Mouse (Mus musculus) adrenal gland, postnatal 36 days (tissue): ENCODE data around the gene Gosr2. TPM values are rescaled to one million over a fixed set of nuclear protein-coding genes. Genes with fewer than 3 reads are reported as not detected.

ENCODE experiments used
- DNase-seq, 2 experiments: peaks; one replicate each; pipeline ENCODE4 v3.0.0; 2021; ENCODE audit warnings: mixed read lengths in 1 of 2
- total RNA-seq, 2 experiments: library from RNA; stranded (reverse); gene quantifications; 2 replicates each; pipeline ENCODE4 v1.2.3; 2021

The Gosr2 gene
- total RNA-seq, 2 experiments from 2014 or later: 90.4 to 93.9 TPM

DNA sequence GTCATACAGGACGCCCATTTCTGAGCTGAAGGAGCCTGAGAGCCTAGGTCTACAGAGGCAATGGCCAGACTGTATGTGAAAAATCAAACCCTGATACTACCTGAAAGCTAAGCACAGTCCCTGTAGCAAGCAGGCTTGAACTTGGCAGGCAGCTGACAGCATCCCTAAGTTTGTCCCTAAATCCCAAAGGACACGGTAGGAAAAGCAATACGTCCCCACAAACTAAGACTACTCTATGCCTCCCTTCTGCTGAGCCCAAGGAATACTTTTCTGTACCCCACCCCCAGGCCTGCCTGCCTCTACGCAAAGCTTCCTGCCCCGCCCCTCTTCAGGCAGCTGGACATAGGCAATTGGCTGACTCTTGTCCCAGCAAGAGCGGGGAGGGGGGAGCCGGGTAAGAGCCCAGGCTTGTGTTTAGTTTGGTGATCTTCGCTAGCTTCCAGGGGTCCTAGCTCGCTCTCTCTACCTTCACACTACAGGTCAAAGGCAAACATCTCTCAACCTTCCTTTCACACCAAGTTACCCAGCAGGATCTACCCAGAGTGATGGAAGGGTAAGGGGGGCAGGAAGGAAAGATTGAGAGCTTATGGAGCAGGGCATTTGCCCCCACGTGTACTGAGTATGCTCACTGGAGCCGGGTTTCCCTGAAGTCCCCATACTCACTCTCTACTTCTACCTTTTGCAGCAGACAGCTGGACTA is 49.6 kb downstream of the Gosr2 start:
- no peak for DNase-seq

DNA sequence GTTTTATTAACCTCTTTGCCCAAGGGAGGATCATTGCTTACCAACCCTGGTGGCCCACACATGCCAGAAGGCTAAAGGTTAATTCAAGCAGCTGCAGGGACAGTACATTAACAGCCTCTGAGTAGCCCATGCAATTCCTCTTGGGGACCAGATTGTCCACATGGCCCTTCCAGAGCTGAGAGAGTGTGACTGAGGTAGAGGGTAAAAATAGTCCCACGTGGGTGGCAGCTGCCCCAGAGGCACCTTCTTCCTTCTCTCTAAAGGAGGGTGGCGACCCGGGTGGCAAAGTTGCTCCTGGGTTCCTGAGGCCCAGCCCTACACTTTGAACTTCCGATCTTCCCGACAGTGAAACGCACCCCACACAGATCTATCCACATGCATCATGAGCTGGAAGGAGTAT is 51.4 kb downstream of the Gosr2 start:
- no peak for DNase-seq

DNA sequence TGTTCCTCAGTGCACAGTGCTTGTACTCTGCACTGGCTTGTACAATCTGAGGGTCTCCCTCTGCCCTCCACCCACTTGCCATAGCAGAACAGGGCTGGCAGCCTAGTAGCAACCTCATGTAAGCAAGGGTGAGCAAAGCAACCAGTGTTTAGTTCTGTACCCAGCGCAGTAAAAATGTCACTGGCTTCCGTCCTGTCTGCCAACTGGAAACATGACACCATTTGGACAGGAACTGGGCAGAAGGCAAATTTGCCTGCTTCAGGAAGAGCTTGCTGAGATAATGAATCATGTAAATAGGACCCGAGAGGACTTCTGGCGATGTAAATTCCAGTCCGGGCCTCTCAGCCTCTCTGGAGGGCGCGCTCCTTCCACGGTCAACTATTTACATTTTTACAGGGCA is 52.0 kb downstream of the Gosr2 start:
- no peak for DNase-seq

DNA sequence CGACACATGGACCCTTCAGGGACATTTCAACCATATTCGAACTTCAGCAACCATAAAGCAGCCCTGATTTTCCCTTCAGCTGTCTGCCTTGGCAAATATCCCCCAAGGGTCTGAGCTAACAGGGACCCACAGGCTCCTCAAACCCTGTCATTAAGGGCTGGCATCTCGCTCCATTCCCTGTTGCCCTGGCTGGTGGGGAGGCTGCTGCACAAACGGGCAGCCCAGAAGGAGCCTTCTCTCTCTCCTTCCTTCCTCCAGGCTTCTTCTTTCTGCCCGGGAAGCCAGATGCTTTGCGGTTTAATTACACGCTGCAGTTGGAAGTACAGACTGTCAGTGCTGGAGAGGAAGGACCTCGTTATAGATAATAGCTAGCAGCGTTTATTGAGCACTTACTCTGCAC is 54.5 kb downstream of the Gosr2 start:
- no peak for DNase-seq

DNA sequence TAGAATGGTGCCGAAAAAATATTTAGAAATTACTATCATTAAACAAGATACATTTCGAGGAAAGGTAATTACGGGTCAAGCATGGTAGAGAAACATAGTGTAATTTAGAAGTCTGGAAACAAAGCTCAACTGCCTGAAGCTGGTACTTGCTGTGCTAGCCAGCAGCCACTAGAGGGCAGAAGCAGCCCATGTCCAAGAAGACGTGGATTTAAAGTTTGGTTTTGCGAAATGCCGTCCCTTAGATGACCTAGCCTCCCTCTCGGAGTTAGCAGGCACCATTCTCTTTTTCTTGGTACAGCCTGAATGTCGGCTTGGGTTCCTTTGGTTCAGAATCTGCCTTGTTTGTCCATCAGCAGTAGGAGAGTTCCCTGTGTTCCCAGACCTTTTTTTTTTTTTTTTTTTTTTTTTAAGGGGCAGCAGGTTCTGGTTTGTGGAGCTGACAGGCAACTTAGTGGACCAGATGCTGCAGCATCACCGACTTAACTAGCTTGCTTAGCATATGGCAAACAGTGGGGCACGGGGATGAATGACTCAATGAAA is 58.2 kb downstream of the Gosr2 start:
- DNase-seq: peak; percentile 63 to 69

DNA sequence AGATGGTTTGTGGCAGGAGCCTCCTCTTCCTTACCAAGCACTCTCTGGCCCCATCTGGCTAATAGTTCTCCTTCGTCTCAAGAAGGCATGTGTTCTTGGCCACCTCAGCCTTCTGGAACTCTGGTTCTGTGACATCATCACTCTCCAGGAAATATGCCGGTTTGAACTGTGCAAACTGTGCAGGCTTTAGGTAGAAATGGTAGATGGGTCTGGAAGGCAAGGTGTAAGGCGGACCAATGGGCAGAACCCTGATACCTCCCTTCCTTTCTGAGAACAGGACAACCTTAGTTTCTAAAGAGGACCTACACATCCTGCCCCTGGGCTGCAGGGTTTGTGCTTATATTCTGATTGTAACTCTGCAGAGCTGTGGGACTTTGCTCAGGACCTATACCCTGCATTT is 58.9 kb downstream of the Gosr2 start, which contains the start of gene Lyzl6:
Gene Lyzl6, minus strand, starts transcription at position 101 of the 400 bp plus-strand sequence.
- DNase-seq: no peak

DNA sequence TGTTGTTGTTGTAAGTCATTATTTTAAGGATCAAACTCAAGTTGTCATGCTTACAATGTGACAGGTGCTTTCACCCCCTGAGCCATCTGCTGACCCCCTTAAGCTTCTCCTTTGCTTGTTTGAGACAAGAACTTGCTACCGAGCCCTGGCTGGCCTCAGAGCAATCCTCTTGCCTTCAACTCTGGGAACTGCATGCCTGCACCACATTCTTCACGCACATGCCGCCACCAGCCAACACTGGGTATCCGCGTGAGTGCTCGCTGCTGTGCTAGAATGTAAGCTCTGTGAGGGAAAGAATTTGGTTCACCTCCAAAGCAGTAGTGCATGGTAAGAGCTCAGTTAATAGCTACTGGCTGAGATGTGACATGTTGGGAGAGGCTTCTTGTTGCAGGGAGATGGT is 61.4 kb downstream of the Gosr2 start:
- no peak for DNase-seq

DNA sequence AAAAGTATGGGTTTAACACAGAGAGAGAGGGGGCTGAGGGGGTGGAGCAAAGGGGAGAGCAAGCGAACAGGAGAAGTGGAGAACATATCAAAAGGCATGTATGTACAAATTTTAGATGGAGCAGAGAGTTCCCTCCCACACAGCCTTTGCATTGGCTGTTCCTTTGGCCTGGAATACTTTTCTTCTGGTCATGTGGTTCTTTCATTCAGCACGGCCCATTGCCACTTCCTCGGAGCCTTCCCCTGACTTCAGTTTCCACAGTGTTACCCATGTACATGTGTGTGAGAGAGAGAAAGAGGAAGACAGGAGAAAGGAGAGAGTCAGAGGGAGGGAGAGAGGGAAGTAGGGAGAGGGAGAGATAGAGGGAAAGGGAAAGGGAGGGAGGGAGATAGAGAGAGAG is 62.2 kb downstream of the Gosr2 start:
- no peak for DNase-seq

DNA sequence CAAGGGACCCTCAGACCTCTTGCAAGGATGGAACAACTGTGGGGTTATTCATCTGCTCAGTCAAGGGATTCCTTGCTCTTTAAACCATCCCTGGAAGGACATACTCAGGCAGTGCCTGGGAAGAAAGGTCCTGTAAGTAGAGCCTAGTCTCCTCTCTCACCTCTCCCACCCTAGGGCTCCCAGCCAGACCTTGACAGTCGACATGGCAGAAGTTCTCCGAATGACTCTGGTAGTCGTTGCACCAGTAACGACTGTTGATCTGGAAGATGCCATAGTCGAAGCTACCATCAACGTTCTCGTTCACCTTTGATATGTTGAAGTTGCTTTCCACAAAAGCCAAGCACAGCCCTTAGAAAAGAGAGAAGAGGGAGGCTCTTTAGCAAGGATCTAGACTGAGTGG is 62.9 kb downstream of the Gosr2 start:
- DNase-seq: no peak

DNA sequence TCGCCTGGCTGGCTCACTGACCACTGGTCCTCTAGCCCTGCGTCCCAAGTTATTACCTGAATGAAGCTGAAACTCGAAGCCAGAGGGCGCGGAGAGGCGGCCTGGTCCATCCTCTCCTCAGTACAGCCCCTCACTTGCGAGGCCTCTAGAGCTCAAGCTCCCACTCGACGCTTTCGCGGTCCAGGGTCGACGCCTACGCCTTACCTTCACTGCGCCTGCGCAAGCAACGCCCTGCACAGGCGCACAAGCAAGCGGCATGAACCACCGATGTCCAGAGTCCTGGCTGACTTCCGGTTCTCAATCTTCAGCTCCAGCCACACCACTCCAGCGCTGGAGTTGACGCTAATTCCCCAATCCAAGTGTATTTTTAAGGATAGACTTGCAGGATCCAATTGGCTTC is 70.2 kb downstream of the Gosr2 start:
- DNase-seq: no peak

Other genes with a start within 250 kb of the Gosr2 start
- not detected for gene Lrrc37a, start 193.3 kb downstream of the Gosr2 start, total RNA-seq
- gene Gm884, start 76.8 kb downstream of the Gosr2 start, total RNA-seq: not detected
- gene Lyzl6, start 59.0 kb downstream of the Gosr2 start, total RNA-seq: not detected
- gene Rprml, start 48.3 kb downstream of the Gosr2 start, total RNA-seq: under 1 TPM in 1 of 2 experiments, not detected in 1; 0.40 TPM
- under 1 TPM; 0.13 to 0.20 TPM for gene Wnt9b, start 51.9 kb upstream of the Gosr2 start, total RNA-seq
- gene Wnt3, start 76.3 kb upstream of the Gosr2 start, total RNA-seq: 1 to 10 TPM in 1 of 2 experiments, not detected in 1; 1.1 TPM